Mouse (Mus musculus): Measurements from ENCODE around the gene Akap2.
A peak's percentile ranks its signal among the peaks of the same experiment; 100 is the strongest.

Akap2 gene

DNA sequence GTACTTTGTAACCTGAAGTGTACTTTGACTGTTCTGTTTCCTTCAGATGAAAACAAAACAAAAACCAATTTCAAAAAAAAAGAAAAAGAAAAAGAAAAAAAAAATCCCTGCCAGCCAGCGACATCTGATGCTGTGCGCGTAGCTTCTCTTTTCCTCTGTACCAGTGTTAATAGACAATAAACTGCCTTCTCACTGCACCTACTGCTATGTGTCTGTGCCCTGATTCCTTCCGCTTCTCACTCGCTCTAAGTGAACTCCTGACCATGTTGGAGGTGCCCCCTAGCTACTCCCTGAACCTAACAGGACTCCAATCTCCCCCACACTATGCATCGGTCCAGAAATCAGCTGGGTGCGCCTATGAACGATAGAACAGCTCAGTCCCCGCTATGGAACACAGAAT is at the start of gene Akap2:
Gene Akap2, plus strand, starts transcription at position 304 of the 400 bp plus-strand sequence.
- peak; percentile 37 for DNase-seq

- peak; percentile 17 for DNase-seq
Observed at GRCm38 (mm10) chr4:57670813-57671469, 46.5 kb upstream of the Akap2 start.

GRCm38 (mm10) chr4:57672541-57672940 is 44.9 kb upstream of the Akap2 start:
- DNase-seq = no peak

- peak; percentile 91 for DNase-seq
Observed at GRCm38 (mm10) chr4:57672996-57673906, 44.2 kb upstream of the Akap2 start.

DNA sequence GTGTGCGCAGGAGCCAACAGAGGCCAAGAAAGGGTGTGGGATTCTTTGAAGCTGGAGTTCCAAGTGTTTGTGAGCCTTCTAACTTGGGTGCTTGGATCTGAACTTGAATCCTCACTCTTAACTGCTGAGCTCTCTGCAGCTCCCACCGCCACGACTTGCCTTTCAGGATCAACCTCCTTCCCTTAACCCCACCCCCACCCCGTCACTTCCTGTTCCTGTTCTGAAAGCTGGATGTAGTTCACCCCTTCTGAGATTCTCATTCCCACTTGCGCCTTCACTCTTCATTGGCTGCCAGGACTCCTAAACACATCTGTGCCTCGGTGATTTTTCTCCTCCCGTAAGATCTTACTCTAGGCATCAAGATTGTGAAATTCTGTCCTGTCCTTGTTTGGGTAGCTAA is 43.1 kb upstream of the Akap2 start:
- DNase-seq = no peak

GRCm38 (mm10) chr4:57675387-57675786 is 42.1 kb upstream of the Akap2 start:
- DNase-seq = peak; percentile 82

- no peak for DNase-seq
Observed at GRCm38 (mm10) chr4:57677916-57678315, 39.5 kb upstream of the Akap2 start.

- peak; percentile 32 for DNase-seq
Observed at GRCm38 (mm10) chr4:57678991-57679457, 38.4 kb upstream of the Akap2 start.

DNA sequence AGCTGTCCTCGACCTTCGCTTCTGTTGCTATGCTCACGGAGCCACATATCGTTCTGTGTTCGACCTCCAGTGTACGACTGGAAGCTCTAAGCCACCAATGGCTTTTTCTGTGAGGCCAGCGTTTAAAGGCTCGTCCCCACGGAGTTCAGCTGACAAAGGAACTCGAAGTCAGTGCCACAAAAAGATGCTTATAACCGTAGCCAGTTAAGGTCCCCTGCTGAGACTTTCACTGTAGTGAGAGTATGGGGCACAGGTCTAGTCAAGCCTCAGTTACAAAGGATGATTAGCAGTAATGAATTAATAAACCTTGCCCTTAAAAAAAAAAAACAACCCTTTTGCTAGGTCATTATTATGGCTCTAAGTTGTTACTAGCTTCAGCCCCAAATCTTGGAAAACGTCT is 37.3 kb upstream of the Akap2 start:
- no peak for DNase-seq

DNA sequence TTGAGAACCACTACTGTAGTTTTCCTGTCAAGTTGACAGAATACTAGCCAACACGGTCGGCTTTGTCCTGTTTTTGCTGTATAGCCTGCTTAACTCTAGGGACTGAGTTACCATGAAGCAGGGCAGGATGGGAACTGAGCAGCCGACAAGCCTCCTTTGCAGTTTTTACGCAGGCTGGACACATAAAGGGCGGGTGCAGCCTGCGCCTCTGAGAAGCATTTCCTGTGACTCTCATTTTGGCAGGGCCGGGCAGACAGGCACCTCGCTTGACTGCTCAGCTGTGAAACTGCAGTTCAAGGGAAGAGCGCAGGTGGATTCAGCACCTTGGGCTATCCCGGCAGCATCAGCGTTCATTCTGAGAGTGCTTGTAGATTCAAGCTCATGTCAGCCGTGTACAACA is 35.9 kb upstream of the Akap2 start:
- peak; percentile 85 for DNase-seq

DNA sequence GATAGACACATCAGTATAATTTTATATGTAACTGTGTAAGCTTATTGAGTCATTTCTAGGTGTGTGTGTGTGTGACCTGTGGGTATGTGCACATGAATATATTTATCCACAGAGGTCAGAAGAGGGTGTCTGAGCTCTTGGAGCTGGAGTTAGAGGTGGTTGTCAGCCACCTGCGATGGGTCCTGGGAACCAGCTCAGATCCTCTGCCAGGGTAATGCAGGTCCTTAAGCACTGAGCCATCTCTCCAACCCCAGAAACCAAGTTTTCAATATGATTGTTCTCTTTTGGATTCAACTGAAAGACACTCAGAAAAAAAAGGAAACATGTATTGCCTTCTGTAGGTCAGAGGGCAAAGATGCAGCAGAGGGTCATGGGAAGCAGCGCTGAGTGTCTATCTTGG is 35.1 kb upstream of the Akap2 start:
- DNase-seq = no peak

DNA sequence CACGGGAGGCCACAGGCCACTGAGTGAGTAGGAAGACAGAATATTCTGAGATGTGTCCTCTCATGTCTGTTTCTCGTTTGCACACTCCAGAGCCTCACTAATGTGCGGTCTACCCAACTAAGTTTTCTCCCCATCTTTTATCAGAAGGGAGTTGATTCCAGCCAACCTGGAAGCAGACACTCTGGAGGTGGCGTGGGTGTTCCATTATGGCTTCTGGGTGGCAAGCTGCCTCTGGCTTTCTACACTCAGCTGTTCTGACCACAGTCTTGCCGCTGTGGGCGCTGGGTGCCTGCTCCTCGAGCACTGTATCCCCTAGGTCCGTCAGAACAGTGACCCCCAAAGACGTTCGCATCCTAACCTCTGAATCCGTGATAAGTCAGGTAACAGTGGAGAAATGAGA is 34.5 kb upstream of the Akap2 start:
- DNase-seq = no peak

DNA sequence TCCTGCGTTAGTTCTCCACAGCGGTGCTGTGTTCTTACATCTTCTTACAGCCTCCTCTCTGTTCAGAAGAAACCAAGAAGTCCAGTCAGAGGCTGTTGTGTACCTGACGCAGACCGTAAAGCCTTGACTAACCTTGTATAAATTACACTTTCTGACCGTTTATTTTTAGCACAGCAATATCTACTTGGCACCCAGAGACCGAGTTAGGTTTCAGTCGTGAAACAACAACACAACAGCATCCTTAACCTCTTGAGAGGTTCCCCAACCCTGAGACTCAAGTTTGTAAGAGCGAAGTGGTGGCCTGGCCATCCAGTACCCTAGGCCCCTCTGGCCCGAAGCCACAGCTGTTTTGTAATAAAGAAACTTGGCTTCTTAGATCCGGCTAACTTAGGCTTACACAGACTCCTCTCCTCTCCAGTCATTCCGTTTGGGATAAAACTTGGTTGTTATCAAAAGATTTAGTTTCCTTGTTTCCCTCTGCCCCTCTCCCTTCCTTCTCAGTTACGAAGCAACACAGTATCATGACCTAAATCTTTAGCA is 32.7 kb upstream of the Akap2 start:
- DNase-seq = no peak

DNA sequence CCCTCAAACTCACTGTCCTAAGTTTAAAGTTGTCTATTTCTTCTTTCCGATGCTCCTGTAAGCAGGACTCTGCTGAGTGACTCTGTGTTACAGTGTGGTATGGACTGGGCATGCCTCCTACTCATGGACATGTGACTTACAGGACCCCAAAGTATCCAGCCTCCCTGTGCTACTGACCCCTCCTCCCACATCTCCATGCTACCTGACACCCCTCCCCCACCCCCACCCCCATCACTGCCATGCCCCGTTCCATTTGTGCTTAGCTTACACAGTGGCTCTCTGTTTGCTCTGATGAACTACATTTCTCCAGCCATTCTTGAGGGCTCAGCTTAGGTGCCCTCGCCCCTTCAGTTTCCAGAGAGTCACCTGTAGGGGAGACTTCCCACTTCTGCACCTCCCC is 30.7 kb upstream of the Akap2 start:
- no peak for DNase-seq

- DNase-seq = no peak
Observed at GRCm38 (mm10) chr4:57687583-57687982, 29.9 kb upstream of the Akap2 start.

GRCm38 (mm10) chr4:57688131-57688530 is 29.3 kb upstream of the Akap2 start:
- DNase-seq = no peak

GRCm38 (mm10) chr4:57690001-57690400 is 27.5 kb upstream of the Akap2 start:
- DNase-seq = no peak

- DNase-seq = no peak
Observed at GRCm38 (mm10) chr4:57690805-57691204, 26.7 kb upstream of the Akap2 start.

DNA sequence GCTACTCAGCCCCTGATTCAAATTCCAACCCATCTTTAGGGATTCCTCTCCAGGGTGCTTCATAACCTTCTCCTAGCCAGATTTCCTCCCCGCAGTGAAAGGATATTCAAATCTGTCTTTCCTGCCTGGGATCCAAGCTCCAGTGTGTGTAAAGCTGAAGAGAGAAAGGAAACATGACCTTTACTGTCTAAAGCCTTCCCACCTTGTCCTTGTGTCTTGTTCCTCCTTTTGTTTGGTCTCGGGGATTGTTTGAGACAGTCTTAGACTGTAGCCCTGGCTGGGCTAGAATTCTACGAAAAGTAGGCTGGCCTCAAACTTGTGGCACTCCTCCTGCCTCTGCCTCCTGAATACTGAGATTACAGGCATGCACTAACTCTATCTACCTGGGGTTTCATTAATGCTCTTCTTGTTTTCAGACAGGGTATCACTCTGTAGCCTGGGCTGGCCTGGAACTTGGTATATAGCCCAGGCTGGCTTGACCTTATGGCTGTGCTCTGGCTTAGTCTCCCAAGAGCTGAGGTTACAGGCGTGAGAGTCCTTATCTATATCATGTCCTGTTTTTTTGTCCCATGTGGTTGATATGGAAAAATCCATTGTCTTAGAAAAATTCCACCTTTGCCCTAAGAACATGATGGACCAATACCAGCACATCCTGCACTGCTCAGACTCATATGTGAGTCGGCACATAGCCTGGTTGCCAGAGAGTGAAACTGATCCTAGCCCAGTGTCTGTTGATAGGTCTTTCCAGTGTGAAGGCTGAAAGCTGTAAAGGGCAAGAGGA is 22.9 kb upstream of the Akap2 start:
- DNase-seq = no peak

GRCm38 (mm10) chr4:57696955-57697354 is 20.5 kb upstream of the Akap2 start:
- no peak for DNase-seq

DNA sequence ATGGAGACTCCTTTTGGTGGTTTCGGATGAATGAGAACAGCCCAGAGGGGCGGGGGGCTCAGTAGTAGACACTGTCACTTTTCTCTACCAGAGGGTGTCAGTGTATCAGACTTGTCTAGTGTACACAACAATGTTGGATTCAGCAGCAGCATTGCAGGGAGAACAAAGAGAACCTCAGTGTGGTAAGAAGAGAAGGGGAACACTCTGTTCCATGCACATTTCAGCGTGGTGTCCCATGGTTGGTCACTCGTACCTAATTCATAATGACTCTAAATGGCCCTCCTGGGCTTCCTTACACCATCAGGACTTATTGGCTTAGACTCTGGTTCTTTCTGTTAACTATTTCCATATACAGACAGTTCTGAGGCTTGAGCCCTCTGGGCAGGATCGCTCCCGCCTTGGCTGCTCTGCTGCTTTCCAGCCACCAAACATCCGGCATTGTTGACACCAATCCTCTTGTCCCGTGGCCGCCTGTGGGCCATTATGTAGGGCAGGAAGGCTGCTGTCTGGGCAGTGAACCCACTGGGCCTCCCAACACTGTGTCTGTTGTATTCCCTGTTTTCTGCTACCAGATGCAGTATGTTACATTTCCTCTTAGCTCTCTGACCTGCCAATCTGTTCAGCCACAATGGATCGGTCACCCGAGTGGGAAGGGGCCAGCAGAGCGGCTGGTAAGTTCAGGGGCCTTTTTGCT is 19.4 kb upstream of the Akap2 start:
- no peak for DNase-seq

GRCm38 (mm10) chr4:57701576-57701975 is 15.9 kb upstream of the Akap2 start:
- no peak for DNase-seq
